Mouse (Mus musculus): ENCODE results near the gene Fxyd4.

Gene Fxyd4

DNA sequence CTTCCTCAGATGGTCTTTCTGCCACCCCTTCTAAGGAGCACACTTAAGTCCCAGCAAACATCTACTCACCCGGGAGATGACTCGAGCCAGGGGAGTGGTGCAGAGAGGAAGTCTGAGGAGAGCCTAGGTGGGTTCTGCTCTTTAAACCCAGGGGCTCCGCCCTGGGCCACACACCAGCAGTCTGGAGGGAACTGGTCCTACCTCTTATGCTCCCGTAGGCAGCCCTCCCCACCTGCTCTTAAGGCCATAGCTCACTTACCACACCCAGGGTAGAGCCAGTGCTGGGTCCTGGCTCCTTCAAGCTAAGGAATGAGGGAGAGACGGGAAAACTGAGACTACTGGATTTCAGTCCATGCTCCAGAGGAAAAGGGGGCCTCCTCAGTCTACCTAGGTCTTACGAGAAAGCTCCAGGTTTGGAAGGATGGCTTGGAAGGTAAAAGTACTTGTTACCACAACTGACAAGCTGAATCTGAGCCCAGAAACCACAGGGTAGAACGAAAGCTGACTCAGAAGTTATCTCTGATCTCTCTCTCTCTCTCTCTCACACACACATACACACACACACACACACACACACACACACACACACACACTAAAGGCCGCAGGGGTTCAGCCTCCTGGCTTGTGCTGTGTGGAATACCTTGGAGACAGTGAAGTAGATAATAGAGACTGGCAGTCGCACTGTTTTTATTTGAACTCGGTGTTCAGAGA, at the start of gene Fxyd4:
TSS of gene Fxyd4 (minus strand) at position 471 of the 711 bp plus-strand sequence.
- DNase-seq (ENCODE audit: low spot score), result peak; percentile 49

DNA sequence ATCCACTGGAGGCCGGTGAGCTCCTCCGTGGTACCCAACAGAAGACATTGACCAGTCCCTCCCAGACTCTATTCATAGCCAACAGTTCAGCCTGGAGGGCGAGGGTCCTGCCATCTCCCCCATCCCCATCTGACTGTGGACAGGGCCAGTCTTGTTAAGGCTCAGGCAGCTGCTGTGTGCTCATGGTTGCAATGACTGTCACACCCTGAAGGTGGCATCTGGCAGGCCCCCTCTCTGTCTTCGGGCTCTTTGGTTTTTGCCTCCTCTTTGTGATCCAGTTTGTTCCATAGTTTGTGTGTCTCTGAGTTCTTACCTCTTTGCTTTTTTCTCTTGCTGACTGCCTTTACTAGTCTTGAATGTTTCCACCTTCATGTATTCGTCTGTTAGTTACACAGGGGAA, 49.7 kb upstream of the Fxyd4 start:
- no peak for DNase-seq (ENCODE audit: low spot score)

DNA sequence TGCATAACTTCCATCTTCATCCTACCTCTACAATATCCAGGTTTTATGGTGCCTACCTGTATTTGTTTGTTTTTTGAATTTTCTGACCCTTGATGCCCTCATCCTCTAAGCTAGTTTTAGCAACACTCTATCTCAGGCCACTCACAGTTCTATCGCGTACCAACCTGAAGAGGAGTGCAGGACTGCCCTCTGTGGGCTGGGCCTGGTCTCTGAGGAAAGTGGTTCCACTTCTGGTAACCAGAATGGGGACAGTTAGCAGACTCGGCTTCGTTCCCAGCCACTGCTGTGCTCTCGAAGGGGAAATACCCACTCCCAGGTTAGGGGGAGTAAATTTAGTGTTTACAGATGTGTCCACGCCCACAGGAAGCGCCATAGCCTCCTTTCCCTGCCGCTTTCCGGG, 29.2 kb upstream of the Fxyd4 start:
- peak; percentile 10 for DNase-seq (ENCODE audit: low spot score)

DNA sequence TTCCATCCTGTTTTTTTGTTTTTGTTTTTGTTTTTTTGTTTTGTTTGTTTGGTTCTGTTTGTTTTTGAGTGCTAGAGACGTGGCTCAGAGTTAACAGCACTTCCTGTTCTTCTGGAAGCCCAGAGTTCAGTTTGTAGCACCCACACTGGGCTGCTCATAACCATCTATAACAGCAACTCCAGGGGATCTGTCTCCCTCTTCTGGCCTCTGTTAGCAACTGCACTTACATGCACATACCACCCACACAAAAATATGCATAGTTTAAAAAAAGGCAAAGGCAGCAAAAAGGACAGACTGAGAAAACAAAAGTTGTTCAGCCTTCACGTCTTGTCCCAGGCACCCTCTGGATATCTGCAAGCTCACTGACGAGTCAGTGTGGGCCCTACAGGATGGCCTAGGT, 25.7 kb upstream of the Fxyd4 start:
- DNase-seq (ENCODE audit: low spot score), result no peak

GRCm38 (mm10) chr6:117956851-117957501, 19.5 kb upstream of the Fxyd4 start:
- peak; percentile 27 for DNase-seq (ENCODE audit: low spot score)

DNA sequence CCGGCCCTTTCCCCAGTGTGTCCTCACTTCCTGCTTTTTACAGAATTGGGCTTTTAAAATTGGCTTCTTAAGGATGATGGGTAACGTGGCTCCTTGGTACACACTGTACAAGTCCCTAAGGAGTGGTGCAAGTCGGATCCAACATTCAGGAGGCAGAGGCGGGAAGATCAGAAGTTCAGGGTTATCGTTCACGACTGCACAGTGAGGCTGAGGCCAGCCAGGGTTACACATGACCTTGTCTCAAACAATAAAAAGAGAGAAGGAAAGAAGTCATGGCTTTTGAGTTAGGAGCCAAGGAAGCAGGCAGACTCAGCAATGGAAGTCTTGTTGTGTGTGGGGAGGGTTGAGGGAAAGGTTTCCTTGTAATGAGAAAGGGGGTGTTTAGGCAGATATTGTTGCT, 18.7 kb upstream of the Fxyd4 start:
- no peak for DNase-seq (ENCODE audit: low spot score)

DNA sequence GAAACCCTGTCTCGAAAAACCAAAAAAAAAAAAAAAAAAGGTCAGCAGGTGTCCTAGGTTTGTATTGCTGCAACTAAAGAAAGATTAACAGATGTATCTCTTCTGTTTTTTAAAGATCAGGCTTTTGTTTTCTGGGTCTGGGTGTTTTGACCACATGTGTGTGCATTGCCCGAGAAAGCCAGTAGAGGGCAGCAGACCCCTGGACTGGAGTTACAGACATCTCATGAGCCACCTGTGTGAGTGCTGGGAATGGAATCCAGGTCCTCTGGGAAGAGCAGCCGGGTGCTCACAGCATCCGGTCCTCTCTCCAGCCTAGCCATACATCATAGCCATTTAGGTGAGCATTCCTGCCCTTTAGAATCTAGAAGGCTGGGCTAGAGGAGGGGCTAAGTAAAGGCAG, 14.8 kb upstream of the Fxyd4 start:
- DNase-seq (ENCODE audit: low spot score), result no peak

DNA sequence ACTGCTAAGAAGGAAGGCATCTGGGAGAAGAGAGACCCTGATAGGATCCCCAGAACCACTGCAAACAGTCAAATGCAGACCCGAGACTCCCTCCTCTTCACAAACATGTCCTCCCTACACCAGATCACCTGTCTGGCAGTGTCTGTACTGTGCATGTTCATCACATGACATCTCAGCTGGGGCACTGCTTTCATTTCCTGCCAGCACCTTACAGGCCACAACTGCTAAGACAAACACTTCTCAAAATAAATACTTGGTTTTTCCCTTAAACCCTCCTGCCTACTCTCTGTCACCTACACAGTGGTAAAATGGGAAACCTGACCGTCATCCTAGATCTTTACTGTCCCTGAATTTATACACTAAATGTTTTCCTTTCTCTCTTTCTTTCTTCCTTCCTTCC, 6.4 kb upstream of the Fxyd4 start:
- no peak for DNase-seq (ENCODE audit: low spot score)

GRCm38 (mm10) chr6:117942769-117943168, 5.3 kb upstream of the Fxyd4 start:
- no peak for DNase-seq (ENCODE audit: low spot score)

DNA sequence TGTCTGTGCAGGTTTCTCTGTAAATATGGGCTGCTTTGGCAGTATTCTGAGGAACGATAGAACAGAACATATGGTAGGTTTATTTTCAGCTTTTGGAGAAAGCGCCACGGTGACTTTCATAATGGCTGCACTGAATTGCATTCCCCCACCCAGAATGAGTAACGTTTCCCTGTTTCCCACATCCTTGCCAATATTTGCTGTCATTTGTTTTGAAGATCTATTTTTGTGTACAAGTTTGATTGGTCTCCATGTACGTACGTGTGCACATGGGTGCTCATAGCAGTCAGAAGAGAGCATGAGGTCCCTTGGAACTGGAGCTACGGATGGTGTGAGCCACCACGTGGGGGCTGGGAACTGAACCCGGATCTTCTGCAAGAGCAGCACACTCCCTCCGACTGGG, 1.5 kb upstream of the Fxyd4 start:
- no peak for DNase-seq (ENCODE audit: low spot score)

- DNase-seq (ENCODE audit: low spot score), result no peak
These were observed 1.5 kb downstream of the Fxyd4 start for GRCm38 (mm10) chr6:117935681-117936612.

- no peak for DNase-seq (ENCODE audit: low spot score)
These were observed 3.2 kb downstream of the Fxyd4 start for GRCm38 (mm10) chr6:117934301-117934700.

DNA sequence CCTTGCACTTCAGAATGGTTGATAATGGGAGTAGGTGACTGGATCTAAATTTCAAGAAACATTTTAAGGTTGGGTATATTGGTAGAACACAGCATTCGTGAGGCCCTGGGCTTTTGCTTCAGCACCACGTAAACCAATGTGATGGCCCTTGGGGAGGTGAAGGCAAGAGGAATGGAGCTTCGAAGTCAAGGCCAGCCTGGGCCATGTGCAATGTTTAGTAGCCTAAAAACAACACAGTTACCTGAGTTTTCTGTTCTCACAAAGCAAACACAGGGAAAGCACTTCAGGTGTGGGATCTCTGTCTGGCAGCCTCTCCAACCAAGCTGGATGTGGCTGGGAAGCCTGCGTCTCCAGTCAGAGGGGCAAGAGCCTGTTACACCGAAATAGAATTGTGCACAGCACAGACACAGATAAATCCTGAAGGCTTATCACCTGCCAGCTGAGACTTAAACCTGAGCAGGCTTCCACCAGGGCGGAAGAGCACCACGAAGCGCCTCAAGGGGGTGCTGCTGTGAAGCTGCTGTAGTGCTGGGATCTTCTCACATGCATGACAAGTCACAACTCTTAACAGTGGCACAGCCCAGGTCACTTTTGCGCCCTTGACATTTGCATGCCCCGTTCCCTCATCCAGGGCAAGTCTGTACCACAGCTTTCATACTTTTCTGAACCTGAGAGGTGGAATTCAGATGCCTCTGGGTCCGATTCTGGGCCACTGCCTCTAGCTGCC, 5.0 kb downstream of the Fxyd4 start:
- no peak for DNase-seq (ENCODE audit: low spot score)

DNA sequence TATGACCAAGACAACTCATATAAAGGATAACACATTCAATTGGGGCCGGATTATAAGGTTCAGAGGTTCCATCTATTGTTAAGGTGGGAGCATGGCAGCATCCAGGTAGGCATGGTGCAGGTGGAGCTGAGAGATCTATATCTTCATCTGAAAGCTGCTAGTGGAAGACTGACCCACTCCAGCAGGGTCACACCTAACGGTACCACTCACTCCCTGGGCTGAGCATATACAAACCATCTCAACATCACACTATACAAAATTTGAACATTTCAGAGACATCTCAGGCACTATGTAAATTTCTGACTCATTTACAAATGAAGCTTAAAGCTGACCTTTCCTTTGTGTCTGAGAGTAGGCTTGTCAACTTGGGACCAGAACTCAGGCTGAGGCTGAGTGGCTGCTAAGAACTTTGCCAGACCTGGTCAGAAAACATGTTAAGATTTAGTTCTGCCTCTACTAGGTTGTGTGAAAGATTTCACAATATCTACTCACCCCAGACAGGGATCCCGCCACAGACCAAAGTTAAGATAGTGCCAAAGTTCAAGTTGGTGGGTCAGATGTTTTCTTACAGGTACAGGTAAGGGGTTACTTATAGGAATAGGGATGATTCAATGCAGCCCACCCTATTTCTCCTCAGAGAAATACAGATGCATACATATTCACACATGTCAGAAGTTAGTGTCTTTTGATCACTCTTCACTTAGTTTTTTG, 7.4 kb downstream of the Fxyd4 start:
- DNase-seq (ENCODE audit: low spot score), result no peak

DNA sequence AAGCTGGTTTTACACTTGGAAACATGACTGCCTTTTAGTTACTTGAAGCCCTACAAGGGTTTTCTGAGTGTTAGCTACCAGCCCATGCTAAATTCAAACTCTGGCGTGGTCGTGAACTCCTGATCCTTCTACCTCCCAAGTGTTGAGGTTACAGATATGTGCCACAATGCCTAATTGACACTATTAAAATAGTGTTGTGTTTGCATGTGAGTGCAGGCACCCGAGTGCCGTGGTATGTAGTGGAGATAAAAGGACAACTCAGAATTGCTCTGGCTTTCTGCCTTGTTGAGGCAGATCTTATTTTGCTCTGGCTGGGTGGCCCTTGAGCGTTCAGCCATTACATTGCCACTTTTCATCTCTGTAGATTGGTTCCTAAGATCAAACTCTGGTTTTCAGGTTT, 8.7 kb downstream of the Fxyd4 start:
- no peak for DNase-seq (ENCODE audit: low spot score)

GRCm38 (mm10) chr6:117927955-117928354, 9.5 kb downstream of the Fxyd4 start:
- no peak for DNase-seq (ENCODE audit: low spot score)

GRCm38 (mm10) chr6:117926871-117927491, 10.5 kb downstream of the Fxyd4 start:
- no peak for DNase-seq (ENCODE audit: low spot score)

- no peak for DNase-seq (ENCODE audit: low spot score)
These were observed 15.5 kb downstream of the Fxyd4 start for GRCm38 (mm10) chr6:117922041-117922440.

DNA sequence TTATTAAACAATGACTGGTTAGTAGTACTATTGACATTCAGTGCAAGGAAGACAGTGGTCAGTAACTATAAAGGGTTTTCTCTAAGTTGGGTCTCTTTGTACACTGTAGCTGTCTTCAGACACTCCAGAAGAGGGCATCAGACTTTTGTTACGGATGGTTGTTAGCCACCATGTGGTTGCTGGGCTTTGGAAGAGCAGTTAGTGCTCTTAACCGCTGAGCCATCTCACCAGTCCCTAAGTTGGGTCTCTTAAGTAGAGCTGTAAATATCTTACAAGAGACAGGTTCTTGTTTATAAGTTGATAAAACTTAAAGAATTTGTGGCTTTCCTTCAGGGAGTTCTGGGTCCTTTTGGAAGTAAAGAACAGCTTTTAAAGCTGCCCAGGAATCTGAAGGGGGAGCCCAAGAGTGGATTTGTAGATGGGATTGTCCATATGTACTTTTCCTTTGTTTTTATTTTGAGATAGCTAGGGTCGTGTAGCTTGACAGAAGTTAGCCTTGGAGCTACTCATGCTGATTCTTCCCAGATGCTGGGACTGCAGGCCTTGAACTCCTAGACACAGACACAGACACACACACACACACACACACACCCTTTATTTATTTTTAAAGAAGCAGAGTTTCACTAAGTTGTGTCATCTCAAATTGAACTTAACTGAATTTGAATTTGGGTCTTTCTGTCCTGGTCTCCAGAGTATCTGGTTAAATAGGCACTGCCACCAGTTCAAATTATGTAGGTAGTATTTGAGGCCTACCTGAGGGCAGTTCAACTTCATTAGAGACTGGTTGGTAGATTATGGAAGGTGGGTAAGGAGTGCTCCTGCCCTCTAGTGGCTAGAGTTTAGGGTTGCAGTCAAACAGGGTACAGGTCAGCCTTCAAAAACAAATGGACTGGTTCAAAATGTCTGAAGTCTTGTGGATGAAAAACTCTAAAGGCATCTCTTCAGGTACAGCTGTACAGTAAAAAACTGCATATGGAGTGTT, 16.5 kb downstream of the Fxyd4 start:
- no peak for DNase-seq (ENCODE audit: low spot score)

DNA sequence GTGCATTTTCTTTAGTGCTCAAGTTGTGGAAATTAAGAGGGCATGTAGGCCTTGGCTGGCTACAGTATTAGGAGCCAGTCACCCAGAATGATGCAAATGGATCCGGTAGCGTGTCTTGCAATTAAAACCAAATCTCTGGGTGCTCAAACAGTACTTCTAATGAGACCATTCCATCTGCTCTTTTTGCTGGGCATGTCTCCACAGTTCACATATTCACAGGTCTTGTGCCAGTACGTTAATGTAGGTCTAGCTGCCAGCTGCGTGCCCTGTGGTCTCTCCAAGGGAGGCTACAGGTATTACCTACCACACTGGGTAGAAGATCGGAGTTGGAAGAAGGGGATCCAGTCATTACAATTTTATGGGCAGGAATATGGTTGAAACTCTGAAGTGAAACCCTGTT, 19.4 kb downstream of the Fxyd4 start:
- no peak for DNase-seq (ENCODE audit: low spot score)
